Mouse (Mus musculus) ES-Bruce4 (cell line): ENCODE results near the gene Ly6g6d.

Experiments used
- CTCF ChIP-seq: IDR thresholded peaks from one replicate; pipeline ENCODE4 v1.8.1; 2011; ENCODE audit warnings: low read depth, low read length
- EP300 ChIP-seq: IDR thresholded peaks from 2 replicates; pipeline ENCODE4 v1.6.1; 2011; ENCODE audit warnings: low read depth, low read length; ENCODE audit not compliant: insufficient read depth
- POLR2A ChIP-seq: IDR thresholded peaks from one replicate; pipeline ENCODE4 v1.8.1; 2011; ENCODE audit warnings: low read length; ENCODE audit not compliant: insufficient read depth

DNA sequence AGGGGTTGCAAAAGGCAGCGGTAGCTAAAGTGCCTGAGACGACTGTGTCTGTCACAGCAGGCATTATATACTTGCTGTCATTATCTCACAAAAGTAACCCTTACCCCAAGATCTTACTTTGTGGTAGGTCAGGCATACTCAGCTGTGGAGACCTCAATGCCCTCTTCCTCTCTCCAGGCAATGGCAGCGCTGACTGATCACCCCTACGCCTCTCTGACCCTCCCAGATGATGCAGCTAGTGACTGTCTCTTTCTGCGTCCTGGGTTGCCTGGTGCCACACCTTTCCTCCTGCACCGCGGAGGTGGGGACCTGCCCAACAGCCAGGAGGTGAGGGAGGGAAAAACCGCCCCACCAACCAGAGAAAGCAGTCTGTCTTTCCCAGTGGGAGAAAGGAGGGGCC lies 16.6 kb downstream of the Ly6g6d start:
- TF ChIP-seq CTCF (no peak), EP300 (no peak), POLR2A (no peak)
